Mouse (Mus musculus) lung, adult 2 months (tissue): ENCODE results near the gene Simc1. TPM values are rescaled to one million over a fixed set of nuclear protein-coding genes. Genes with fewer than 3 reads are reported as not detected.

Experiments
- DNase-seq: peaks from one replicate; pipeline ENCODE4 v3.0.0; 2022
- H3K4me1 ChIP-seq: fragments of 200-500 bp; 2 replicates; pipeline ENCODE4 v1.6.1; 2011; ENCODE audit warnings: low read length; ENCODE audit not compliant: control insufficient read depth, insufficient read depth
- H3K4me3 ChIP-seq: fragments of 200-500 bp; replicated peaks from 2 replicates; pipeline ENCODE3; 2011; ENCODE audit warnings: low read depth, mild to moderate bottlenecking, control low read depth, low read length; ENCODE audit errors: extremely low read depth
- CTCF ChIP-seq: fragments of 200-500 bp; IDR thresholded peaks from 2 replicates; pipeline ENCODE4 v1.5.1; 2011; ENCODE audit warnings: mild to moderate bottlenecking, low read length, control low read depth; ENCODE audit not compliant: insufficient read depth
- POLR2A ChIP-seq: fragments of 200-500 bp; IDR thresholded peaks from 2 replicates; pipeline ENCODE4 v1.6.1; 2011; ENCODE audit warnings: low read depth, mild to moderate bottlenecking, control low read depth, low read length, borderline replicate concordance; ENCODE audit errors: extremely low read depth
- WGBS: fragments of 180-500 bp; shearing (Covaris S2); methylation state at CpG from one replicate; pipeline ENCODE4 v1.1.7; 2018; 5-methylcytosine and 5-hydroxymethylcytosine counted together
- polyA plus RNA-seq: library from polyadenylated mRNA; depleted of rRNA; stranded (reverse); fragments of >200 nt; gene quantifications from 2 replicates; pipeline ENCODE4 v1.2.3, GENCODE M21; 2012; rRNA removed

Simc1 gene
- polyA plus RNA-seq, 1 experiment: 4.8 TPM

GRCm38 (mm10) chr13:54593617-54594016 is 90.0 kb downstream of the Simc1 start:
- no peak overlapping the region for H3K4me3 ChIP-seq
- no peak for DNase-seq
- TF ChIP-seq POLR2A (no peak), CTCF (no peak)
- no peaks in the 10 kb centered on the region; the same call in 1 of the 2 replicates for H3K4me1 ChIP-seq
- WGBS: 82% methylated on average over 11 of the region's 11 CpGs

- no peak for DNase-seq
- TF ChIP-seq CTCF (no peak), POLR2A (no peak)
- Histone ChIP-seq H3K4me3 (no peak overlapping the region), H3K4me1 (no peaks in the 10 kb centered on the region; the same call in 1 of the 2 replicates)
- 59% methylated on average over 8 of the region's 8 CpGs for WGBS
These were observed 92.6 kb downstream of the Simc1 start for GRCm38 (mm10) chr13:54596107-54596690.

- TF ChIP-seq POLR2A (no peak), CTCF (no peak)
- WGBS: 58% methylated on average over 5 of the region's 5 CpGs
- Histone ChIP-seq H3K4me1 (no peaks in the 10 kb centered on the region), H3K4me3 (no peak overlapping the region)
- no peak for DNase-seq
These were observed 93.3 kb downstream of the Simc1 start for GRCm38 (mm10) chr13:54596870-54597269.

GRCm38 (mm10) chr13:54598622-54599143 is 95.1 kb downstream of the Simc1 start:
- 83% methylated on average over 12 of the region's 12 CpGs for WGBS
- DNase-seq: no peak
- no peak for TF ChIP-seq POLR2A
- no peak for TF ChIP-seq CTCF

More at GRCm38 (mm10) chr13:54598622-54599143, 95.1 kb downstream of the Simc1 start:
- Histone ChIP-seq H3K4me3 (no peak overlapping the region), H3K4me1 (no peaks in the 10 kb centered on the region)

Other genes starting within 250 kb of the Simc1 start
- gene Cplx2, start 132.4 kb upstream of the Simc1 start, polyA plus RNA-seq: 6.1 and 7.0 TPM in 2 replicates
- gene Thoc3, start 34.9 kb upstream of the Simc1 start, polyA plus RNA-seq: 27.8 and 35.6 TPM in 2 replicates
- gene 4833439L19Rik, start 61.7 kb downstream of the Simc1 start, polyA plus RNA-seq: 106 TPM in 2 replicates
- 30.8 and 41.5 TPM in 2 replicates for gene Arl10, start 71.2 kb downstream of the Simc1 start, polyA plus RNA-seq
- 4.8 and 9.1 TPM in 2 replicates for gene Nop16, start 86.3 kb downstream of the Simc1 start, polyA plus RNA-seq
- gene Higd2a, start 86.4 kb downstream of the Simc1 start, polyA plus RNA-seq: 110 and 112 TPM in 2 replicates
- 96.4 and 109 TPM in 2 replicates for gene Cltb, start 107.6 kb downstream of the Simc1 start, polyA plus RNA-seq
- gene Faf2, start 118.0 kb downstream of the Simc1 start, polyA plus RNA-seq: 16.1 and 27.7 TPM in 2 replicates
- 256 and 338 TPM in 2 replicates for gene Rnf44, start 190.1 kb downstream of the Simc1 start, polyA plus RNA-seq
- gene Cdhr2, start 197.7 kb downstream of the Simc1 start, polyA plus RNA-seq: 0.05 and 1.1 TPM in 2 replicates
- gene Gprin1, start 246.1 kb downstream of the Simc1 start, polyA plus RNA-seq: 0.07 and 0.09 TPM in 2 replicates